Mouse (Mus musculus) hindbrain, embryonic 16.5 days (tissue): ENCODE data around the gene Il17re. TPM values are rescaled to one million over a fixed set of nuclear protein-coding genes. Genes with fewer than 3 reads are reported as not detected.

Experiments used
- ATAC-seq: fragments of 200-750 bp; cut with Nextera tagmentation; 2 replicates; pipeline ENCODE4 v1.8.0; 2017; ENCODE audit warnings: moderate TSS enrichment, moderate library complexity
- H3K27ac ChIP-seq: fragments of 300-500 bp; sonication (generic); 2 replicates; pipeline ENCODE4 v1.5.1; 2014; ENCODE audit warnings: low read depth, mild to moderate bottlenecking, control low read depth, low read length, moderate library complexity
- H3K27me3 ChIP-seq: fragments of 300-500 bp; sonication (generic); replicated peaks from 2 replicates; pipeline ENCODE4 v1.6.1; 2014; ENCODE audit warnings: low read length; ENCODE audit not compliant: control insufficient read depth, insufficient read depth
- H3K36me3 ChIP-seq: fragments of 300-500 bp; sonication (generic); 2 replicates; pipeline ENCODE4 v1.6.1; 2014; ENCODE audit warnings: mild to moderate bottlenecking, low read length, moderate library complexity, mixed read lengths; ENCODE audit not compliant: control insufficient read depth, insufficient read depth
- H3K4me1 ChIP-seq: fragments of 300-500 bp; sonication (generic); 2 replicates; pipeline ENCODE4 v1.6.1; 2014; ENCODE audit warnings: low read depth, low read length; ENCODE audit not compliant: control insufficient read depth, insufficient read depth
- H3K4me2 ChIP-seq: fragments of 300-500 bp; sonication (generic); 2 replicates; pipeline ENCODE4 v1.6.1; 2014; ENCODE audit warnings: mild to moderate bottlenecking, low read length, control low read depth, moderate library complexity
- H3K4me3 ChIP-seq: fragments of 300-500 bp; sonication (generic); 2 replicates; pipeline ENCODE4 v1.5.1; 2014; ENCODE audit warnings: mild to moderate bottlenecking, low read length, control low read depth, moderate library complexity
- H3K9ac ChIP-seq: fragments of 300-500 bp; sonication (generic); 2 replicates; pipeline ENCODE4 v1.6.1; 2014; ENCODE audit warnings: low read depth, mild to moderate bottlenecking, control low read depth, low read length, moderate library complexity
- H3K9me3 ChIP-seq: fragments of 300-500 bp; sonication (generic); 2 replicates; pipeline ENCODE4 v1.6.1; 2014; ENCODE audit warnings: mild to moderate bottlenecking, low read length, moderate library complexity; ENCODE audit not compliant: control insufficient read depth
- WGBS: fragments of 180-500 bp; shearing (Covaris S2); extraction: QIAGEN DNeasy Blood & Tissue Kit; methylation state at CpG from one replicate; pipeline ENCODE4 v1.1.7; 2014; 5-methylcytosine and 5-hydroxymethylcytosine counted together
- polyA plus RNA-seq: library from polyadenylated mRNA; unstranded; fragments of >200 nt; fragmentation: Nextera tagmentation; extraction: Ambion mirVana; gene quantifications from 2 replicates; pipeline ENCODE4 v1.2.1, GENCODE M21; 2015

The Il17re gene
- polyA plus RNA-seq, 1 experiment from 2014 or later, result 0.26 TPM

DNA sequence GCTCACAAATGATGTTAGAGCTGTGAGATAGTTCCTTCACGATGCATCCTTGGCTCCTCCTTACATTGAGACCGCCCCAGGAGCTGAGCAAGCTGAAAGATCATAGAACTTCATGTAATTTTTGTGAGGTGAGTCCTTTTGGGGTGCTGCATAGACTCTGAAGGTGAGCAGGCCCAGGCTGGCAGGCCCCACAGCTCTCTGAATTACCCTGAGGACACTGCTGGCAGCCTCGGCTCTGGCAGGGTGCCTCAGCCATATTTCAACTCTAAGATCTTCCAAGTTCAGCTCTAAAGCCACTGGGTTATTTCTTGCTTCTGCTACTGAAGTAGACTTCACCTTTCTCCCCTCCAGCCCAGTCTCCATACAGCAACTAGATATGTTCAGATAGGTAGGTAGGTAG, 17.6 kb upstream of the Il17re start:
- Histone ChIP-seq H3K36me3 (no peaks in the 10 kb centered on the region), H3K4me2 (no peak overlapping the region), H3K9me3 (no peaks in the 10 kb centered on the region), H3K27me3 (no peaks in the 10 kb centered on the region), H3K27ac (no peak overlapping the region), H3K4me1 (peaks cover 7% of the 10 kb centered on the region), H3K4me3 (no peak overlapping the region), H3K9ac (no peak overlapping the region)
- 91% methylated on average over 3 of the region's 3 CpGs for whole genome bisulfite sequencing
- no peak for ATAC-seq

- no peak overlapping the region for H3K4me2 ChIP-seq
- no peak overlapping the region for H3K9ac ChIP-seq
- 0 out of 2 replicates have a peak, but pooled peaks have one; percentile 24 for ATAC-seq
- no peaks in the 10 kb centered on the region for H3K9me3 ChIP-seq
- H3K36me3 ChIP-seq, result no peaks in the 10 kb centered on the region
- 53% methylated on average over 7 of the region's 7 CpGs for WGBS
- peaks cover 7% of the 10 kb centered on the region for H3K4me1 ChIP-seq
- no peak overlapping the region for H3K4me3 ChIP-seq
- no peaks in the 10 kb centered on the region for H3K27me3 ChIP-seq
- no peak overlapping the region for H3K27ac ChIP-seq
Observed at GRCm38 (mm10) chr6:113441147-113441680, 17.1 kb upstream of the Il17re start.

DNA sequence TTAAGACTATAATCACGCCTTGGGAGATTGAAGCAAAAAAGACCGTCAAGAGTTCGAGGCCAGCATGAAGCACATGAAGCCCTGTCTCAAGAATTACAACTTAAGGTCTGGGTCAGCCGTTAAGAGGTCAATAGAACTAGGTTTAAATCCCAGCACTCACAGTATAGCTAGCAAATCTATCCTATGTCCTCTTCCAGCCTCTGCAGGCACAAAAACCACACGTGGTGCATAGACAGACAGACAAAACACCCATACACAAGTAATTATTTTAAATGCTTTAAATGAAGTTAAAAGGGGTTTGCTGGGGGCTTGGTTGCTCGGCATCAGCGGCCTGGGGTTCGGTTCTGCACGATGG, 16.2 kb upstream of the Il17re start:
- peaks cover 7% of the 10 kb centered on the region for H3K4me1 ChIP-seq
- H3K9me3 ChIP-seq, result no peaks in the 10 kb centered on the region
- H3K27ac ChIP-seq, result peak overlapping the region; percentile 79
- peak overlapping the region; percentile 95 for H3K4me3 ChIP-seq
- peak overlapping the region; percentile 87 for H3K4me2 ChIP-seq
- peak overlapping the region; percentile 98 for H3K9ac ChIP-seq
- 41% methylated on average over 9 of the region's 9 CpGs for WGBS
- no peaks in the 10 kb centered on the region for H3K27me3 ChIP-seq
- peaks cover 4% of the 10 kb centered on the region for H3K36me3 ChIP-seq
- peak; percentile 53 for ATAC-seq

- H3K4me2 ChIP-seq, result peak within 1 kb of the TSS; percentile 87
- H3K9ac ChIP-seq, result peak within 1 kb of the TSS; percentile 98
- ATAC-seq, result peak; percentile 96
- under 1% methylated on average over 44 of the region's 45 CpGs for WGBS
- peak within 1 kb of the TSS; percentile 84 for H3K27ac ChIP-seq
- H3K4me3 ChIP-seq, result peak within 1 kb of the TSS; percentile 95
- H3K9me3 ChIP-seq, result no peaks in the 10 kb centered on the region
- H3K4me1 ChIP-seq, result peaks cover 7% of the 10 kb centered on the region
- no peaks in the 10 kb centered on the region for H3K27me3 ChIP-seq
- peaks cover 9% of the 10 kb centered on the region for H3K36me3 ChIP-seq
Observed at GRCm38 (mm10) chr6:113442442-113443090, 15.7 kb upstream of the Il17re start, which contains the start of gene Jagn1. Jagn1 (plus strand) TSS chr6:113442569.

DNA sequence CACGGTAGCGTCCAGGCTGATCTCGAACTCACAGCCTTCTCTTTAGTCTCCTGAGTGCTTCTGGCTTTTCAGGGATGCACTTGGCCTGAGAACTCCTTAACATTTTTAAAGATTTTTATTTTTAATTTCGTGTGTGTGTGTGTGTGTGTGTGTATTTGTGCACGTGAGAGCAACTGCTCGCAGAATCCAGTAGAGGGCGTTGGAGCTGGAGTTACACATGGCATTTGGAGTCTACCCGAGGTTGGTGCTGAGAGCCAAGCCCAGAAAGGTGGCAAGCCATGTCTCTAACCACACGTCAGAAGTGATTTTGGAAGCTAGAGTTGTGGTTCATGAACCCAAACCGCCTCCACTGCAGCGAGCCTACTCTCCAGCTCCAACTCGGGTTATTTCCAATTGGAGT, 15.2 kb upstream of the Il17re start:
- 50% methylated on average over 12 of the region's 12 CpGs for WGBS
- H3K4me3 ChIP-seq, result peak overlapping the region; percentile 95
- H3K9ac ChIP-seq, result peak overlapping the region; percentile 98
- H3K4me2 ChIP-seq, result peak overlapping the region; percentile 87
- H3K27ac ChIP-seq, result no peak overlapping the region
- H3K9me3 ChIP-seq, result no peaks in the 10 kb centered on the region
- no peak for ATAC-seq
- peaks cover 14% of the 10 kb centered on the region for H3K36me3 ChIP-seq
- peaks cover 7% of the 10 kb centered on the region for H3K4me1 ChIP-seq
- no peaks in the 10 kb centered on the region for H3K27me3 ChIP-seq

DNA sequence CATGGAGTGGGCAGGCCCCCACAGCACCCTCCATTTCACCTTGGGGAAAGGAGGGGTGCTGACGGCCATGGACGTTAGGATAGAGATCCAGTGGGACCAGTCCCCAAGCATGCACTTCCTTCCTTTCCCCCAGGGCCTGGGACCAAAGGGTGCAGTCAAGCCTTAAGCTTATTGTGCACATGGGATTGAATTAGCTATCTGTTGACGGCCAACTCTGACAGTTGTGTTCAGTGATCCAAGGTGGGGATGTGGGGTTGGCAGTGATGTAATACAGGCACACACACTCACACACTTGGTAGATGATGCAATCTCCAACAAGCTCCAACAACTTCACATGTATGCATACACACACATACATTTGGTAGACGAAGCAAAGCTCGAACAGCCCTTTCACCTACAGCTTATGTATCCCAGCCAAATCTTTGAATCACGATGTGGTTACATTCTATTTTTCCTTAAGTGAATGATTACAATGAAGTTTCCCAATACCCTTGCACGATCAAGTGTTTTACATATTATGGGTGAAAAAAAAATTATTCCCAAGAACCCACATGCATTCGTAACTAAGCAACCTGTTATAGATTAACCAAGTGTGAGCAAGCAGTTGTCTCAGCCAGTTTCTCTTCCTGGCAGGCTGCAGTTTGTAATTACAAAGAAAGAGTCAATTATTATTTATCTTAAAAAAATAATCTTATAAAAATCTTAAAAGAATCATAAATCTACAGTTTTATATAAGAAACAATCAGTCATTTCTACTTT, 13.9 kb upstream of the Il17re start:
- Histone ChIP-seq H3K9me3 (no peaks in the 10 kb centered on the region), H3K27me3 (no peaks in the 10 kb centered on the region), H3K4me3 (no peak overlapping the region), H3K4me1 (peaks cover 7% of the 10 kb centered on the region), H3K36me3 (peaks cover 19% of the 10 kb centered on the region), H3K4me2 (no peak overlapping the region), H3K9ac (no peak overlapping the region), H3K27ac (no peak overlapping the region)
- ATAC-seq, result no peak
- 79% methylated on average over 7 of the region's 8 CpGs for WGBS

DNA sequence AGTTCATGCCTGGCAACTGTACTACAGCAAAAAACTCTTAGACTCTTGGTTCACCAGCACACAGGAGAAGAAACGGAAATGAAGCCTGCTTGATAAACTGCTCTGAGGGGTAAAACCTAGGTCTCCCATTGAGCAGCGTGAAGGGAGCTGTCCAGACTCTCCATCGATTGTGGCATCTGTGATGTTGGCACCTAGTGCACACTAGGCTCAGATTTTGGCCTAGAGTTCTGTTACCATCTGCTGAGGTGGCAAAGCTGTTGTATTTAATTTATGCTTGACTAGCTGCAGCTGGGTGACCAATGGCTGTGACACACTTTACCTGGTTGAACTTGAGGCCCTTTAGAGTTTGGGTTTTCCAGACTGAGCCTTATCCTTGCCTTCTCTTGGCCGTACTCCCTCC, 10.6 kb upstream of the Il17re start:
- no peak overlapping the region for H3K27ac ChIP-seq
- no peaks in the 10 kb centered on the region for H3K27me3 ChIP-seq
- peaks cover 7% of the 10 kb centered on the region for H3K4me1 ChIP-seq
- peaks cover 19% of the 10 kb centered on the region for H3K36me3 ChIP-seq
- no peak overlapping the region for H3K4me3 ChIP-seq
- H3K9ac ChIP-seq, result no peak overlapping the region
- peak; percentile 37; the same call in 1 of the 2 replicates for ATAC-seq
- H3K4me2 ChIP-seq, result no peak overlapping the region
- no peaks in the 10 kb centered on the region for H3K9me3 ChIP-seq
- 88% methylated on average over 4 of the region's 4 CpGs for WGBS

DNA sequence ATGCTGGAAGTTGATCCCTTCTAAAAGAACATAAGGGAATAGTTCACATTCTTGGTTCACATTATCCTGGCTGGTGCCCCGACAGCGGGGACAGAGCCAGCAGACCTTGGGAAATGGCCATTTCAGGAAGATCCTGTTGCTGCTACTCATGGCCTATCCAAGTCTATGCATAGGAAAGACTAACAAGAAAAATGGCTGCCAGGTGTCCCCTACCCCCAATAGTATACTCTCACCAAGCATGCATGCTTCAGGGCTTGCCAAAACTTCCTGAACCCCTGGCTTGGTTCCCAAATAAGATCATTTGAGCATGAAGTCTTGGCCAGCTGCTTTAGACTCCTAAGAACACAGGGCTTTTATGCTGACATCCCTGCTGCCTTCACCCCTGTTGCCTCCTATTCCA, 6.4 kb upstream of the Il17re start:
- Histone ChIP-seq H3K9ac (no peak overlapping the region), H3K4me2 (no peak overlapping the region), H3K27ac (no peak overlapping the region; the same call in 1 of the 2 replicates), H3K36me3 (peaks cover 17% of the 10 kb centered on the region), H3K27me3 (no peaks in the 10 kb centered on the region), H3K4me3 (no peak overlapping the region), H3K4me1 (no peaks in the 10 kb centered on the region), H3K9me3 (no peaks in the 10 kb centered on the region)
- peak; percentile 74 for ATAC-seq
- 74% methylated on average over 2 of the region's 2 CpGs for WGBS

DNA sequence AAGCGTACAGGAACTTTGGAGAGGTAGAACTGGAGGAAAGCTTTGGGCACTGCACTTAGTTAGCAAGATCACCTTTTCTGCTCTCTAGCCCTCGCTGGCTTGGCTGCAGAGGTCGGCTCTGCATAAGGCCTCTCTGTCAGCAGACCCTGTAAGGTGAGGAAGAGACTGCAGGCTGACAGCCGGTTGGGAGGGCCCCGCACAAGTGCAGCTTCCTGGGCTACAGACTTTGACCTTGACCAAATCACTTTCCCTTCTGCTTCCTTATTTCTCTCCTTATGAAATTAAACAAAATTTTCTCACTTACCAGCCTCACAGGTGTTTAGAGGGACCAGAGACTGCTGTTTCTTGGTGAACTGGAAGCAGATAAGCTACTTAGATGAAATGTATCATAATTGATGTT, 3.3 kb upstream of the Il17re start:
- Histone ChIP-seq H3K9ac (no peak overlapping the region), H3K9me3 (no peaks in the 10 kb centered on the region), H3K27me3 (no peaks in the 10 kb centered on the region), H3K27ac (no peak overlapping the region), H3K4me3 (no peak overlapping the region), H3K4me2 (no peak overlapping the region), H3K4me1 (no peaks in the 10 kb centered on the region), H3K36me3 (no peaks in the 10 kb centered on the region)
- WGBS, result 78% methylated on average over 5 of the region's 5 CpGs
- no peak for ATAC-seq
